Mouse (Mus musculus) heart, postnatal 25 days (tissue): ENCODE measurements at regions not wholly inside any gene's neighbourhood (a gene's known extent, or its start where the extent isn't known, plus 50 kb on each side); places are given as distances from the start of the nearest gene placed in this dataset.

Experiments used
- DNase-seq: peaks from one replicate; pipeline ENCODE4 v3.0.0; 2022; ENCODE audit warnings: low spot score
- intact Hi-C: fragments of 180-260 bp; cut with DNase I; formaldehyde crosslinking; loops from one replicate; pipeline ENCODE4 v1.15.1; 2025

GRCm38 (mm10) chr13:107179551-107179950 lies 157.6 kb upstream of the Kif2a start:
- no peak for DNase-seq
- intact Hi-C loops, result no loop called here

GRCm38 (mm10) chr13:107177595-107177994 lies 155.7 kb upstream of the Kif2a start:
- intact Hi-C loops, result no loop called here
- no peak for DNase-seq

GRCm38 (mm10) chr13:107175891-107176290 lies 154.0 kb upstream of the Kif2a start:
- no peak for DNase-seq
- intact Hi-C loops, result no loop called here

GRCm38 (mm10) chr13:107168599-107169149 lies 146.7 kb upstream of the Kif2a start:
- peak; percentile 13 for DNase-seq
- intact Hi-C loops, result no loop called here

- intact Hi-C loops, result no loop called here
- DNase-seq, result no peak
These were observed 146.1 kb upstream of the Kif2a start for GRCm38 (mm10) chr13:107167856-107168598.

GRCm38 (mm10) chr13:107151548-107151947 lies 129.6 kb upstream of the Kif2a start:
- intact Hi-C loops, result no loop called here
- no peak for DNase-seq

GRCm38 (mm10) chr13:107141209-107141608 lies 119.3 kb upstream of the Kif2a start:
- DNase-seq, result no peak
- intact Hi-C loops, result no loop called here

- intact Hi-C loops, result no loop called here
- no peak for DNase-seq
These were observed 112.2 kb upstream of the Kif2a start for GRCm38 (mm10) chr13:107134125-107134524.

- DNase-seq, result no peak
- intact Hi-C loops, result no loop called here
These were observed 104.7 kb upstream of the Kif2a start for GRCm38 (mm10) chr13:107126636-107127035.

GRCm38 (mm10) chr13:107124130-107124668 lies 102.3 kb upstream of the Kif2a start:
- no peak for DNase-seq
- intact Hi-C loops, result no loop called here

GRCm38 (mm10) chr13:107113949-107114690 lies 92.2 kb upstream of the Kif2a start:
- DNase-seq, result no peak
- intact Hi-C loops, result loop anchor here (2.0 to 10.0 kb wide), 2 partner anchors 931 to 1039 kb away; partner anchors contain the start of gene Smim15

- intact Hi-C loops, result loop anchor here (10.0 kb wide), 1 partner anchor 163 kb away; the partner anchor contains the start of gene Dimt1
- no peak for DNase-seq
These were observed 86.1 kb upstream of the Kif2a start for GRCm38 (mm10) chr13:107108045-107108444.

GRCm38 (mm10) chr13:107107572-107107971 lies 85.6 kb upstream of the Kif2a start:
- no peak for DNase-seq
- intact Hi-C loops, result loop anchor here (10.0 kb wide), 1 partner anchor 163 kb away; the partner anchor contains the start of gene Dimt1

- intact Hi-C loops, result loop anchor here (10.0 kb wide), 1 partner anchor 161 kb away; the partner anchor contains the start of gene Dimt1
- DNase-seq, result no peak
These were observed 83.6 kb upstream of the Kif2a start for GRCm38 (mm10) chr13:107105510-107105909.

- DNase-seq, result peak; percentile 61
- intact Hi-C loops, result loop anchor here (5.0 to 10.0 kb wide), 2 partner anchors 124 to 157 kb away; partner anchors contain the start of gene Dimt1
These were observed 79.7 kb upstream of the Kif2a start for GRCm38 (mm10) chr13:107101598-107101997.

GRCm38 (mm10) chr13:107100852-107101325 lies 79.0 kb upstream of the Kif2a start:
- DNase-seq, result no peak
- intact Hi-C loops, result loop anchor here (5.0 to 10.0 kb wide), 2 partner anchors 124 to 156 kb away; partner anchors contain the start of gene Dimt1

- DNase-seq, result no peak
These were observed 78.2 kb upstream of the Kif2a start for GRCm38 (mm10) chr13:107100116-107100515.

GRCm38 (mm10) chr13:107097005-107097404 lies 75.1 kb upstream of the Kif2a start:
- intact Hi-C loops, result loop anchor here (5.0 kb wide), 1 partner anchor 75 kb away; the partner anchor contains the start of gene Kif2a
- no peak for DNase-seq

More at GRCm38 (mm10) chr13:107100116-107100515, 78.2 kb upstream of the Kif2a start:
- intact Hi-C loops, result loop anchor here (5.0 to 10.0 kb wide), 2 partner anchors 123 to 155 kb away; partner anchors contain the start of gene Dimt1

GRCm38 (mm10) chr13:107094976-107095716 lies 73.2 kb upstream of the Kif2a start:
- intact Hi-C loops, result loop anchor here (5.0 kb wide), 2 partner anchors 58 to 73 kb away; partner anchors contain the start of gene Kif2a
- DNase-seq, result no peak
